15 mouse cellular contexts compared by ENCODE assay signal in the genomic region with DNA sequence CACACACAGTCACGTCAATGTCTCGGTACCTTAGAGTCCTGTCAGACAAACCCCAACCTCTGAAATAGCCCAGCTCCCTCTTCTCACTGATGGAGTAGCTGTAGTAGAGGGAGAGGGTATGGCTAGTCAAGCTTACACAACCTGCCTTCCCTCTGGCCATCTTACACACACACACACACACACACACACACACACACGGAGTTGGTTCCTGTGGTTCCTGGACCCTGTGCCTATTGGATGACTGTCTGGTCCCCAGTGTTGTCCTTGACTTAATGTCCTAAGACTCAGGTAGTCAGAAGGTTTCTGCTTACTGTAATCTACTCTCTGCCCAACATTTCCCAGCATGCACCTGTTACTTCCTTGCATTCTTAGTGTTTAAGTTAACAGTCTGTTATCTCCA.
"Had no signal": no experiment of that assay in that cellular context is flagged by ENCODE, and none has a peak within 500 bp of the region (broad histone marks: within the 10 kb centered on the region; RNA-seq: fewer than 3 reads in every experiment).

No protein-coding gene starts in this region.

- H3K4me2 ChIP-seq: limb, embryonic 13.5 days; neural tube, embryonic 15.5 days had no signal

- H3K9ac ChIP-seq: limb, embryonic 13.5 days; neural tube, embryonic 15.5 days had no signal

- H3K4me3 ChIP-seq: limb, embryonic 13.5 days; midbrain, embryonic 10.5 days; myocyte; neural tube, embryonic 15.5 days had no signal

- DNase-seq: kidney, adult 8-10 months; kidney, postnatal 36 days; left cerebral cortex, postnatal 4 days; lung, adult 18-20 months; lung, postnatal 4 days; midbrain, embryonic 14.5 days; right cerebral cortex, adult 18-20 months; right cerebral cortex, postnatal 25 days; thymus, postnatal 36 days had no signal

- H3K36me3 ChIP-seq: limb, embryonic 13.5 days; midbrain, embryonic 10.5 days; neural tube, embryonic 15.5 days had no signal

- H3K9me3 ChIP-seq: limb, embryonic 13.5 days; midbrain, embryonic 10.5 days; neural tube, embryonic 15.5 days had no signal

- H3K27ac ChIP-seq: kidney, postnatal 0 days; limb, embryonic 13.5 days; midbrain, embryonic 10.5 days; neural tube, embryonic 15.5 days had no signal

- H3K27me3 ChIP-seq: neural tube, embryonic 15.5 days had no signal

- ATAC-seq: intestine, embryonic 16.5 days had no signal
